Mouse (Mus musculus): ENCODE measurements around the gene Gm42669. TPM values are rescaled to one million over a fixed set of nuclear protein-coding genes. Genes with fewer than 3 reads are reported as not detected.

The Gm42669 gene
- total and polyA plus RNA-seq, 3 experiments = 0.04 to 0.21 TPM; not detected in 1

DNA sequence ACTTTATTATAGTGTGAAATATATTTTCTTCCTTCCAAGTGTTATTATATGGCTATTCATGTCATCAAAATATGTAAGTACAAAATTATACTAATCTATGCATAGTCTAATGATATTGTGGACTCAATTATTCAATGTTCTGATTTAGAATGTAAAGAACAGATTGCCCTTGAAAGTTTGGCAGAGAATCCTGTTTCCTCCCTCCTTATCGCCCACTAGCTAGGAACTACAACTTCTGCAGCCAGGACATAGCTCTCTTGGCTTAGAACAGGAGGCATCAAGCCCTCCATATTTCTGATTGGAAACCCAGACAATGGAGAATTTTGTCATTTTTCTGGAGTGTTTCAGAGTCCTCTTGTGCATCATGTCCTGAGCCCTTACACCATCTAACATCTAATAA, 6.7 kb upstream of the Gm42669 start:
- H3K27ac ChIP-seq (ENCODE audit: control insufficient read depth, low read depth, low read length) = no peak overlapping the region
- TF ChIP-seq CTCF (IDR thresholded peaks at IDR 0.05 in 2 of 3, conservative IDR thresholded peaks at IDR 0.05 in 1 of 3; ENCODE audit: control insufficient read depth in 1 of 3, insufficient read depth in 1 of 3, low read depth in 2 of 3, low read length in 3 of 3, poor library complexity in 1 of 3, severe bottlenecking in 1 of 3) (no peak), NELFE (IDR thresholded peaks at IDR 0.05; ENCODE audit: low read depth, low read length) (no peak), MYB (IDR thresholded peaks at IDR 0.05; ENCODE audit: low read depth, low read length) (no peak), MXI1 (IDR thresholded peaks at IDR 0.05; ENCODE audit: low read depth, low read length) (no peak), POLR2AphosphoS2 (IDR thresholded peaks at IDR 0.05; ENCODE audit: low read length) (no peak), ZNF384 (IDR thresholded peaks at IDR 0.05; ENCODE audit: low read depth, low read length) (no peak), HCFC1 (IDR thresholded peaks at IDR 0.05; ENCODE audit: low read depth, low read length) (no peak)
- no peaks in the 10 kb centered on the region for H3K9me3 ChIP-seq (replicated peaks; ENCODE audit: insufficient read depth, low read length)
- no peaks in the 10 kb centered on the region for H3K27me3 ChIP-seq (ENCODE audit: control insufficient read depth in 1 of 2, insufficient read depth in 2 of 2, low read length in 2 of 2)
- no peaks in the 10 kb centered on the region for H3K79me2 ChIP-seq (ENCODE audit: control insufficient read depth, insufficient read depth, low read length, poor library complexity)
- no peak overlapping the region for H3K9ac ChIP-seq (ENCODE audit: control insufficient read depth, low read depth, low read length, poor library complexity, severe bottlenecking)
- no peak overlapping the region for H3K4me3 ChIP-seq (ENCODE audit: control insufficient read depth in 1 of 2, insufficient read depth in 1 of 2, low read depth in 2 of 2, low read length in 2 of 2)
- H3K4me1 ChIP-seq (ENCODE audit: control insufficient read depth in 1 of 2, insufficient read depth in 2 of 2, low read length in 2 of 2) = no peaks in the 10 kb centered on the region
- no peaks in the 10 kb centered on the region for H3K36me3 ChIP-seq (ENCODE audit: control insufficient read depth in 1 of 2, insufficient read depth in 2 of 2, low read length in 2 of 2)
- DNase-seq (ENCODE audit: low read depth, low spot score) = no peak

DNA sequence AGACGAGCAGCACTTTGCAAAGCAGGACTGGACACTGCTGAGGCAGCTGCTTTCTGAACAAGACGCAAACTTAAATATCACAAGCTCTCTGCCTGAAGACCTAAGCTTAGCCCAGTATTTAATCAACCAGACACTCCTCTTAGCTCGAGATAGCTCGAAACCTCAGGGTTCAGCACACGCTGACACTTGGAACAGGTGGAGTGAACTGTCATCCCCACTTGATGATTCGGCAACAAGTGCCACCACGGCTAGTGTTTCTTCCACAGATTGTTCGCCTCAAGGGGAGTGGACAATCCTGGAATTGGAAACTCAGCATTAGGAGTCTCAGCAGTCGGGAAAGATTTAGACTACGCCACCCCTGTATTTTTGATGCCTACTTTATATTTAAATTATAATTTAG, 3.1 kb downstream of the Gm42669 start:
- Histone ChIP-seq H3K36me3 (ENCODE audit: control insufficient read depth in 1 of 2, insufficient read depth in 2 of 2, low read length in 2 of 2) (no peaks in the 10 kb centered on the region; a peak in 1 of 4 replicates), H3K27me3 (ENCODE audit: control insufficient read depth in 1 of 2, insufficient read depth in 2 of 2, low read length in 2 of 2) (no peaks in the 10 kb centered on the region), H3K4me3 (ENCODE audit: control insufficient read depth in 1 of 2, insufficient read depth in 1 of 2, low read depth in 2 of 2, low read length in 2 of 2) (no peak overlapping the region), H3K4me1 (ENCODE audit: control insufficient read depth in 1 of 2, insufficient read depth in 2 of 2, low read length in 2 of 2) (peaks cover 0 to 4% of the 10 kb centered on the region in 2 experiments; a peak in 2 of 4 replicates), H3K9ac (ENCODE audit: control insufficient read depth, low read depth, low read length, poor library complexity, severe bottlenecking) (no peak overlapping the region), H3K79me2 (ENCODE audit: control insufficient read depth, insufficient read depth, low read length, poor library complexity) (no peaks in the 10 kb centered on the region), H3K27ac (ENCODE audit: control insufficient read depth, low read depth, low read length) (no peak overlapping the region), H3K9me3 (replicated peaks; ENCODE audit: insufficient read depth, low read length) (no peaks in the 10 kb centered on the region)
- DNase-seq (ENCODE audit: low read depth, low spot score) = no peak
- TF ChIP-seq UBTF (IDR thresholded peaks at IDR 0.05; ENCODE audit: borderline replicate concordance, insufficient read depth, low read depth, low read length) (no peak), GABPA (IDR thresholded peaks at IDR 0.05; ENCODE audit: low read depth, low read length) (no peak), GATA1 (IDR thresholded peaks at IDR 0.05; ENCODE audit: low read depth, low read length) (no peak), RCOR1 (IDR thresholded peaks at IDR 0.05; ENCODE audit: low read depth, low read length) (no peak), ZKSCAN1 (IDR thresholded peaks at IDR 0.05; ENCODE audit: low read depth, low read length) (no peak), E2F4 (IDR thresholded peaks at IDR 0.05; ENCODE audit: borderline replicate concordance, low read depth, low read length) (no peak), MAX (IDR thresholded peaks at IDR 0.05; ENCODE audit: low read length) (no peak)

GRCm38 (mm10) chr5:107511326-107511725, 3.9 kb downstream of the Gm42669 start:
- no peak for DNase-seq (ENCODE audit: low read depth, low spot score)
- no peaks in the 10 kb centered on the region; a peak in 1 of 4 replicates for H3K36me3 ChIP-seq (ENCODE audit: control insufficient read depth in 1 of 2, insufficient read depth in 2 of 2, low read length in 2 of 2)
- H3K4me3 ChIP-seq (ENCODE audit: control insufficient read depth in 1 of 2, insufficient read depth in 1 of 2, low read depth in 2 of 2, low read length in 2 of 2) = no peak overlapping the region
- H3K27me3 ChIP-seq (ENCODE audit: control insufficient read depth in 1 of 2, insufficient read depth in 2 of 2, low read length in 2 of 2) = no peaks in the 10 kb centered on the region
- no peak overlapping the region for H3K9ac ChIP-seq (ENCODE audit: control insufficient read depth, low read depth, low read length, poor library complexity, severe bottlenecking)
- no peaks in the 10 kb centered on the region for H3K79me2 ChIP-seq (ENCODE audit: control insufficient read depth, insufficient read depth, low read length, poor library complexity)
- no peak for TF ChIP-seq USF1 (IDR thresholded peaks at IDR 0.05; ENCODE audit: low read depth, low read length)
- TF ChIP-seq MAZ (IDR thresholded peaks at IDR 0.05; ENCODE audit: low read depth, low read length) = no peak
- no peak for TF ChIP-seq EP300 (IDR thresholded peaks at IDR 0.05; ENCODE audit: low read depth in 1 of 2, low read length in 2 of 2)
- TF ChIP-seq GABPA (IDR thresholded peaks at IDR 0.05; ENCODE audit: low read depth, low read length) = no peak
- TF ChIP-seq GATA1 (IDR thresholded peaks at IDR 0.05; ENCODE audit: low read depth, low read length) = no peak
- TF ChIP-seq TAL1 (IDR thresholded peaks at IDR 0.05; ENCODE audit: low read length) = no peak
- TF ChIP-seq ZC3H11A (IDR thresholded peaks at IDR 0.05; ENCODE audit: low read depth, low read length) = no peak
- no peak for TF ChIP-seq ETS1 (IDR thresholded peaks at IDR 0.05; ENCODE audit: low read depth, low read length)
- no peak for TF ChIP-seq BHLHE40 (IDR thresholded peaks at IDR 0.05; ENCODE audit: borderline replicate concordance, low read depth, low read length)
- peaks cover 0 to 6% of the 10 kb centered on the region in 2 experiments; a peak in 2 of 4 replicates for H3K4me1 ChIP-seq (ENCODE audit: control insufficient read depth in 1 of 2, insufficient read depth in 2 of 2, low read length in 2 of 2)
- no peak overlapping the region for H3K27ac ChIP-seq (ENCODE audit: control insufficient read depth, low read depth, low read length)
- no peaks in the 10 kb centered on the region for H3K9me3 ChIP-seq (replicated peaks; ENCODE audit: insufficient read depth, low read length)
